Mouse (Mus musculus) bone marrow macrophage, adult 2 months (primary cell): ENCODE results near the gene Lrrc74b. TPM values are rescaled to one million over a fixed set of nuclear protein-coding genes. Genes with fewer than 3 reads are reported as not detected.

Experiments
- H3K27ac ChIP-seq: 2 replicates; pipeline ENCODE4 v1.5.1; 2012; ENCODE audit warnings: low read depth, low read length; ENCODE audit not compliant: insufficient read depth
- H3K4me1 ChIP-seq: 2 replicates; pipeline ENCODE4 v1.6.1; 2012; ENCODE audit warnings: low read length; ENCODE audit not compliant: control insufficient read depth, insufficient read depth
- H3K4me3 ChIP-seq: 2 replicates; pipeline ENCODE4 v1.5.1; 2012; ENCODE audit warnings: mild to moderate bottlenecking, low read length, moderate library complexity; ENCODE audit not compliant: insufficient read depth
- CTCF ChIP-seq: IDR thresholded peaks from 2 replicates; pipeline ENCODE4 v1.5.1; 2012; ENCODE audit warnings: low read depth, mild to moderate bottlenecking, low read length, moderate library complexity
- POLR2A ChIP-seq: IDR thresholded peaks from 2 replicates; pipeline ENCODE4 v1.6.1; 2012; ENCODE audit warnings: mild to moderate bottlenecking, low read depth, low read length, borderline replicate concordance
- polyA plus RNA-seq: library from polyadenylated mRNA; stranded (reverse); fragments of >200 nt; gene quantifications from 2 replicates; pipeline ENCODE4 v1.2.4, GENCODE M21; 2012; ENCODE audit not compliant: missing spikeins, insufficient read depth, insufficient read length

Gene Lrrc74b
- polyA plus RNA-seq, 1 experiment = not detected

DNA sequence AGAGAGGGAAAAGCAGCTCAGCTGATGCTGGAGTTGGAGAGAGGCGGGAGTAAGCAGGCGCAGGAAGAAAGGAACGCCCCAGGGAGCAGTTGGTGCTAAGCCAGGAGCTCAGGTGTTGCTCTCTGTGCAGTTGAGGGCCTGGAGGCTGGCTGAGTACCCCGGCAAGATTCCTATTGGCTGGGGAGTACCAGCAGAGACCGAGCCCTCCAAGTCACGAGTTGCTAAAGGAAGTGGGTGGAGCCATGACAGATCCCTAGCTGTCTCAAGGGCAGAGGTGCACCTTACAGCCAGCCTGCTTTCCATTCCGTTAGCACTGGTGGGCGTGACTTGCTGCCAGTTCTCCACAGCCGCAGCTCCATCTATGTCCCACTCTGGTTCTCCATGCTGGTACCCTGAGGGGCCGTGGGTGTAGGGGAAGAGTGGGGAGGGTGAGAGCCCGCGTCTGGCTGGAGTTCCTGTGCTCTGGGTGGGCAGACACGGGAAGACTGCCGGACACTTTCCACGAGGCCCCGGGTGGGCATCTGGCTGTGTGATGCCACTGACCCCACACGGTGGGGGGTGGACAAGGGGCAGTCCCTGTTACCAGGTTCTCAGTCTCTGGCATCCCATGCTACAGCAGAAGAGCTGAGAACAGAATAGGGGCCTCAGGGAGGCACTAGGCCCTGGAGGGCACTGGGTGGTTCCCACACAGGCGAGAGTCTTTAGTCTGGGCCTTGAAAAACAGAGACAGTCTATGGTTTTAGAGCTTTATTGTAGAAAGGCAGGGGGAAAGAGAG lies 6.9 kb downstream of the Lrrc74b start:
- Histone ChIP-seq H3K4me1 (peaks cover 24% of the 10 kb centered on the region), H3K27ac (no peak overlapping the region), H3K4me3 (peak overlapping the region; percentile 31)
- TF ChIP-seq POLR2A = no peak
- TF ChIP-seq CTCF = no peak

DNA sequence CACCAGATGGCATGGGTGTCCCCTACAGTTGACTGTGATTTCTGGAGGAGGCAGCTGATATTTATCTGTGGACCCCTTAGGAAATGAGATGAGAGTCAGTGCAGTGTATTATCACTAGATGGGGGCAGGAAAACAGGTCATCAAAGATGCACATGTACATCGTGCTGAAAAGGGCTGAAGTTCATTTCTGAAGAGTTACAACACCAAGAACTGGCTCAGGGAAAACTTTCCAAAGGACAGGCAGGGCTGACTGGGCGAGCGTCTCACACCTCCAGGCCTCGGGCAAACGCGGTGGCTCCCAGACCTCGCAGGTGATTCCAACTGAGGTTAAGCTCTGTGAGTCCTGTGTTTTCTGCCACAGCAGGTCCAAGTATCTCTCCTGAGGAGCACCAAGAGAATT lies 8.2 kb downstream of the Lrrc74b start:
- Histone ChIP-seq H3K4me3 (no peak overlapping the region), H3K4me1 (peaks cover 13% of the 10 kb centered on the region), H3K27ac (no peak overlapping the region)
- TF ChIP-seq POLR2A = no peak
- TF ChIP-seq CTCF = no peak

DNA sequence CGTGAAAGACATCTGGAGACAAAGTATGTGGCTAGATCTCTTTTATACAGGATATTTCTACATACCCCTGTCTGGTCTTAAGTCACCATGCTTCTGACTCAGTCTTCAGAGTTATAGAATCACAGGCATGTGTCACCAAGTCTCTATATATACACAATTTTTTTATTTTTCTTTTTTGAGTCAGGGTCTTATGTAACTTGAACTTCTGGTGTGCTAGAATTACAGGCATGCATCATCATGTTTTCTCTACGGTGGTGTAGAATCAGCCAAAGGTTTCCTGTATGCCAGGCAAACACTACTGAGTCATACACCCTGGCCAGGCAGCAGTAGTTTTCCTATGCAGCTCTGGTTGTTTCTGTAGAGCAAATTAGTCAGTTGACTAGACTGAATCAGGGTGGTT lies 18.4 kb downstream of the Lrrc74b start:
- peaks cover 6% of the 10 kb centered on the region for H3K4me1 ChIP-seq
- no peak overlapping the region for H3K27ac ChIP-seq
- no peak overlapping the region for H3K4me3 ChIP-seq
- no peak for TF ChIP-seq CTCF
- TF ChIP-seq POLR2A = no peak

DNA sequence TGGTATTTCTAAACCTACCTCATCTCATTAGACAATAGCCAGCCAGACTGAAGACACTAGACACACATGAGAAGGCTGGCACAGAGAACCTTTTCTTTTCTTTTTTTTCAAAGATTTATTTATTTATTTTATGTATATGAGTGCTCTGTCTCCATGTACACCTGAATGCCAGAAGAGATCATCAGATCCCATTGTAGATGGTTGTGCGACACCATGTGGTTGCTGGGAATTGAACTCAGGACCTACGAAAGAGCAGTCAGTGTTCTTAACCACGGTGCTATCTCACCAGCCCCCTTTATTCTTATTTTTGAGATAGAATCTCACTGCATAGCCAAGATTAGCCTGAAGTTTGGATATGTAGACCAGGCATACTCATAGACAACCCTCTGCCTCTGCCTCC lies 24.5 kb downstream of the Lrrc74b start:
- no peak overlapping the region for H3K4me3 ChIP-seq
- H3K4me1 ChIP-seq = peaks cover 4% of the 10 kb centered on the region; the same call in 1 of the 2 replicates
- no peak overlapping the region for H3K27ac ChIP-seq
- TF ChIP-seq CTCF (no peak), POLR2A (no peak)

GRCm38 (mm10) chr16:17532676-17533329 lies 28.2 kb downstream of the Lrrc74b start:
- Histone ChIP-seq H3K4me1 (peaks cover 5% of the 10 kb centered on the region; the same call in 1 of the 2 replicates), H3K4me3 (no peak overlapping the region), H3K27ac (no peak overlapping the region)
- TF ChIP-seq POLR2A (no peak), CTCF (no peak)

- H3K4me3 ChIP-seq = no peak overlapping the region
- no peak overlapping the region for H3K27ac ChIP-seq
- TF ChIP-seq POLR2A (no peak), CTCF (peak; percentile 41; the same call in 1 of the 2 replicates)
- H3K4me1 ChIP-seq = peaks cover 5% of the 10 kb centered on the region; the same call in 1 of the 2 replicates
Measured at GRCm38 (mm10) chr16:17532271-17532670, 28.8 kb downstream of the Lrrc74b start.

DNA sequence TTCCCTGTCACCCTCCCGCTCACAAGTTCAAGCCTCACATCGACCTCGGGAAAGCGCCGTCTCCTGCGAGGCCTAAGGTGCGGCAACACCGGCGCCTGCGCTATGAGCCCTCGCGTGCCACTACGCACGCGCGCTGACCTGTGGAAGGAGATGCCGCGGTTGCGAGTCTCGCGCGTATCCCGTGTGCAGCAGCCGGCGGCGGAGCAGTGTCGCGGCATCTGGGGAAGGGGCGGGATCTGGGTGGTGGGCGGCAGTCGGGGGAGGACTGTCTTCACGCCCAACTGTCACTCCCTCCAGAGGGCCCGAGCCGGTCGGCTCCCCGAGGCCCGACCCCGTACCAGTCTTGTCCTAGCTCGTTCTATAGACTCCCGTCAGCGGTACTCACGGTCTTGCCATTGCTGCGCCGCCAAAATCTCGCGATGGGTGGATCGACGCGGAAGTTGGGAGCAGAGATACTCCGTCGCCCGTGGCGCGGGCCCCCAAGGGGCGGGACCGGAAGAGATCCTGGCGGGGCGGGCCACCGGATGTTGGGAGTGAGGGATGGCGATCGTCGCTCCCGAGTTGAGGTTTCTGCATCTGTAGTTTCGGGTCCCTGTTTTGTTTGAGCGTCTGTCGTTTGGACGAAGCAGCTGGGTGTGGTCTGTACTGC lies 30.3 kb downstream of the Lrrc74b start, which contains the start of gene Thap7:
Thap7 (minus strand) TSS at position 497 of the 649 bp plus-strand sequence.
- H3K4me3 ChIP-seq = peak within 1 kb of the TSS; percentile 94
- peak within 1 kb of the TSS; percentile 79 for H3K27ac ChIP-seq
- H3K4me1 ChIP-seq = peaks cover 5% of the 10 kb centered on the region; the same call in 1 of the 2 replicates
- TF ChIP-seq CTCF = no peak
- no peak for TF ChIP-seq POLR2A

- Histone ChIP-seq H3K4me3 (peak overlapping the region; percentile 94), H3K27ac (peak overlapping the region; percentile 78), H3K4me1 (peaks cover 5% of the 10 kb centered on the region; the same call in 1 of the 2 replicates)
- TF ChIP-seq CTCF (no peak), POLR2A (no peak)
Measured at GRCm38 (mm10) chr16:17529981-17530586, 31.0 kb downstream of the Lrrc74b start.

DNA sequence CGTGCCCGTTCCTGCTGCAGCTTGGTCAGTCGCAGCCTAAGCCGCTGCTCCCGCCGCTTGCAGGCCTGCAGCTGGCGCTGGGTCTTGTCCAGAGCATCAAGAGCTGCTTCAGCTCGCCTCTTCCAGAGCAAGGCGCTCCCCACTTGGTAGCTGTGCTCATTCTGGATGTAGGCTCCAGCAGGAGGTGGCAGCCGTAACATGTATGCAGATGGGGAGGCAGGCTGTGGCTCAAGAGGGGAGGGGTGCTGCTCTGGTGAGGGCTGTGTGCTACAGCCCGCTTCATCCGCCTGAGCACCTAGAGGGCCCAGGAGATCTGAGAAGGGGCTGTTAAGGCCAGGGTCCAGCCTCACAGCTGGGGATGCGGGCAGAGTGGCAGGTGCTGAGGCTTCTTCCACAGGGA lies 32.8 kb downstream of the Lrrc74b start:
- TF ChIP-seq POLR2A = no peak
- no peak for TF ChIP-seq CTCF
- Histone ChIP-seq H3K27ac (no peak overlapping the region), H3K4me1 (peaks cover 5% of the 10 kb centered on the region; the same call in 1 of the 2 replicates), H3K4me3 (no peak overlapping the region)

- H3K27ac ChIP-seq = no peak overlapping the region
- TF ChIP-seq CTCF (no peak), POLR2A (no peak)
- no peak overlapping the region for H3K4me3 ChIP-seq
- peaks cover 5% of the 10 kb centered on the region; the same call in 1 of the 2 replicates for H3K4me1 ChIP-seq
Measured at GRCm38 (mm10) chr16:17527606-17528005, 33.4 kb downstream of the Lrrc74b start.
